Mouse (Mus musculus): ENCODE measurements around the gene Cd2. TPM values are rescaled to one million over a fixed set of nuclear protein-coding genes. Genes with fewer than 3 reads are reported as not detected.

Cd2 gene
- polyA plus RNA-seq, 1 experiment: not detected

GRCm38 (mm10) chr3:101230201-101230600, 57.5 kb downstream of the Cd2 start:
- H3K36me3 ChIP-seq (ENCODE audit: control insufficient read depth, insufficient read depth): no peaks in the 10 kb centered on the region
- no peak for TF ChIP-seq MAX (IDR thresholded peaks at IDR 0.05)
- no peak for TF ChIP-seq CEBPB (IDR thresholded peaks at IDR 0.05; ENCODE audit: low read depth)
- no peak for TF ChIP-seq USF1 (IDR thresholded peaks at IDR 0.05; ENCODE audit: low read depth)
- no peak for TF ChIP-seq MYOG (IDR thresholded peaks at IDR 0.05; ENCODE audit: control insufficient read depth, extremely low read depth, insufficient read length)
- TF ChIP-seq FOSL1 (IDR thresholded peaks at IDR 0.05; ENCODE audit: insufficient read depth, low read length, poor library complexity, severe bottlenecking): no peak
- no peak for TF ChIP-seq CTCF (IDR thresholded peaks at IDR 0.05; ENCODE audit: control insufficient read depth, insufficient read depth, insufficient read length)
- TF ChIP-seq MYOD1 (IDR thresholded peaks at IDR 0.05; ENCODE audit: control insufficient read depth, insufficient read length, low read depth): no peak

DNA sequence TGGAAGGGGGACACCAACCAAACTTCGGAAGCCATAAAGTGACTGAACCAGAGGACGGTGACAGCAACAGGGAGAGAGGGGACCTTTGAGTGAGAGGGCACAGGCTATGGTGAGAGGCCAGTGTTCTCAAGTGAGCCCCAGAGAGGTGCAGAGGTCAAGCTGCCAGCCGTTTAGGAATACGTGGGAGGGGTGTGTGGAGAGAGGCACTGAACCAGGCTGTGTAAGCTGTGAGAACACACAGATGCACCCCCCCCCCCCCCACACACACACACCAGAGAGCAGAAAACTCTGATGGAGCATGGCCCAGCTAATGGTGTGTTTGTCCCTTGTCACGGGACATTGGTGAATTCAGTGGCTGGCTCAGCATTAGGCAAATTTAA, 58.2 kb downstream of the Cd2 start:
- TF ChIP-seq CTCF (IDR thresholded peaks at IDR 0.05; ENCODE audit: control insufficient read depth, insufficient read depth, insufficient read length) (no peak), CEBPB (IDR thresholded peaks at IDR 0.05; ENCODE audit: low read depth) (no peak), USF1 (IDR thresholded peaks at IDR 0.05; ENCODE audit: low read depth) (no peak), MAX (IDR thresholded peaks at IDR 0.05) (no peak), MYOD1 (IDR thresholded peaks at IDR 0.05; ENCODE audit: control insufficient read depth, insufficient read length, low read depth) (no peak), MYOG (IDR thresholded peaks at IDR 0.05; ENCODE audit: control insufficient read depth, extremely low read depth, insufficient read length) (no peak)
- Histone ChIP-seq H3ac (ENCODE audit: control insufficient read depth, insufficient read length, low read depth) (no peak overlapping the region), H3K4me3 (ENCODE audit: insufficient read depth, poor library complexity, severe bottlenecking) (no peak overlapping the region), H3K79me3 (ENCODE audit: low read depth) (no peaks in the 10 kb centered on the region), H3K79me2 (ENCODE audit: control insufficient read depth, insufficient read depth) (no peaks in the 10 kb centered on the region), H3K27me3 (ENCODE audit: control insufficient read depth, insufficient read depth, insufficient read length) (no peaks in the 10 kb centered on the region), H3K36me3 (ENCODE audit: control insufficient read depth, insufficient read depth) (no peaks in the 10 kb centered on the region)

More at GRCm38 (mm10) chr3:101230201-101230600, 57.5 kb downstream of the Cd2 start:
- Histone ChIP-seq H3K79me3 (ENCODE audit: low read depth) (no peaks in the 10 kb centered on the region), H3K79me2 (ENCODE audit: control insufficient read depth, insufficient read depth) (no peaks in the 10 kb centered on the region), H3K27me3 (ENCODE audit: control insufficient read depth, insufficient read depth, insufficient read length) (no peaks in the 10 kb centered on the region), H3ac (ENCODE audit: control insufficient read depth, insufficient read length, low read depth) (no peak overlapping the region), H3K4me3 (ENCODE audit: insufficient read depth, poor library complexity, severe bottlenecking) (no peak overlapping the region)

DNA sequence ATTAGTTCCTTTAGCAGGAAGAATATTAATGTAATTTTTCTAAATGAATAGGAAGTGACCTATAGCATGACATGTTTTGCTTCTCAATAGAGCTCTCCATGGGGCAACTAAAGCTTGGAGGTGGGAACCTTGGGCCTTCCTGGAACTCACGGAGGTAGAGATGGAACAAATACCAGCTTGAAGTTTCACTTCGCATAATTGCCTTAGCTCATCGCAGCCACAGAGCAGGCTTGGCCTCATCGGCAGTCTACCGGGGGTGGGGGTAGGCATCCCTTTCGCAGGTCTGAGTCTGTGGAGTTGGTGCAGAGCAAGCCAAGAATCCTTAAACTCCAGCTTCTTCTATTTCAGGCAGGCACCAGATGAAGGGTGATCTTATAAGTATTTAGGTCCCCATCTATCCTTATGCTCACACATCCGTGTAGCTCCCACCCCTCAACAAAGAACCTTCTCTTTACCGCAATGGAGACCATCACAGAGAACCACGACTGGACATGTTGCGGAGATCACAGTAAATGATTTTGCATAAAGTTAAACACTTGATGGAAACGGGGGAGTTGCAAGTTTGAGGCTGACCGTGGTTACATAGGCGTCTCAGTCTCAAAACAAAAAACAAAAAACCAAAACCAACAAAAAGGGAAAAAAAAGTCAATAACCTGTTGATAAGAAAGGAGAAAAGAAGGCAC, 58.7 kb downstream of the Cd2 start:
- TF ChIP-seq FOSL1 (IDR thresholded peaks at IDR 0.05; ENCODE audit: insufficient read depth, low read length, poor library complexity, severe bottlenecking) (no peak), MYOD1 (IDR thresholded peaks at IDR 0.05; ENCODE audit: control insufficient read depth, insufficient read length, low read depth) (no peak), MYOG (IDR thresholded peaks at IDR 0.05; ENCODE audit: control insufficient read depth, extremely low read depth, insufficient read length) (no peak), CTCF (IDR thresholded peaks at IDR 0.05; ENCODE audit: control insufficient read depth, insufficient read depth, insufficient read length) (no peak), MAX (IDR thresholded peaks at IDR 0.05) (no peak), USF1 (IDR thresholded peaks at IDR 0.05; ENCODE audit: low read depth) (no peak), CEBPB (IDR thresholded peaks at IDR 0.05; ENCODE audit: low read depth) (no peak)
- no peak overlapping the region for H3K4me3 ChIP-seq (ENCODE audit: insufficient read depth, poor library complexity, severe bottlenecking)

GRCm38 (mm10) chr3:101228066-101228465, 59.7 kb downstream of the Cd2 start:
- no peak for TF ChIP-seq MYOD1 (IDR thresholded peaks at IDR 0.05; ENCODE audit: control insufficient read depth, insufficient read length, low read depth)
- TF ChIP-seq MAX (IDR thresholded peaks at IDR 0.05): no peak
- TF ChIP-seq MYOG (IDR thresholded peaks at IDR 0.05; ENCODE audit: control insufficient read depth, extremely low read depth, insufficient read length): no peak
- TF ChIP-seq FOSL1 (IDR thresholded peaks at IDR 0.05; ENCODE audit: insufficient read depth, low read length, poor library complexity, severe bottlenecking): no peak
- TF ChIP-seq CTCF (IDR thresholded peaks at IDR 0.05; ENCODE audit: control insufficient read depth, insufficient read depth, insufficient read length): no peak
- no peak for TF ChIP-seq CEBPB (IDR thresholded peaks at IDR 0.05; ENCODE audit: low read depth)
- no peaks in the 10 kb centered on the region for H3K27me3 ChIP-seq (ENCODE audit: control insufficient read depth, insufficient read depth, insufficient read length)
- no peak overlapping the region for H3K4me3 ChIP-seq (ENCODE audit: insufficient read depth, poor library complexity, severe bottlenecking)
- no peaks in the 10 kb centered on the region for H3K36me3 ChIP-seq (ENCODE audit: control insufficient read depth, insufficient read depth)
- no peak overlapping the region for H3ac ChIP-seq (ENCODE audit: control insufficient read depth, insufficient read length, low read depth)
- H3K79me2 ChIP-seq (ENCODE audit: control insufficient read depth, insufficient read depth): no peaks in the 10 kb centered on the region
- H3K79me3 ChIP-seq (ENCODE audit: low read depth): no peaks in the 10 kb centered on the region

More for the DNA sequence above, 58.7 kb downstream of the Cd2 start:
- H3K27me3 ChIP-seq (ENCODE audit: control insufficient read depth, insufficient read depth, insufficient read length): no peaks in the 10 kb centered on the region
- no peak overlapping the region for H3ac ChIP-seq (ENCODE audit: control insufficient read depth, insufficient read length, low read depth)
- H3K36me3 ChIP-seq (ENCODE audit: control insufficient read depth, insufficient read depth): no peaks in the 10 kb centered on the region
- no peaks in the 10 kb centered on the region for H3K79me3 ChIP-seq (ENCODE audit: low read depth)
- no peaks in the 10 kb centered on the region for H3K79me2 ChIP-seq (ENCODE audit: control insufficient read depth, insufficient read depth)

Other genes with a start within 250 kb of the Cd2 start
- gene Ptgfrn, start 177.7 kb downstream of the Cd2 start, polyA plus RNA-seq (2012; fragmentation: generic; extraction: Trizol): 42.8 TPM
- 4.0 TPM for gene Igsf3, start 89.1 kb upstream of the Cd2 start, polyA plus RNA-seq (2012; fragmentation: generic; extraction: Trizol)

All from C2C12 (cell line).